Mouse (Mus musculus): Measurements from ENCODE around the gene Zpbp2. TPM values are rescaled to one million over a fixed set of nuclear protein-coding genes. Genes with fewer than 3 reads are reported as not detected.
A peak's percentile ranks its signal among the peaks of the same experiment; 100 is the strongest.

Zpbp2 gene
- 0.20 and 0.47 TPM in 2 replicates for polyA plus RNA-seq (2016; fragmentation: Nextera tagmentation; extraction: Ambion mirVana)

GRCm38 (mm10) chr11:98550975-98551828 is at the start of gene Zpbp2:
Zpbp2 (plus strand) TSS chr11:98551097.
- DNase-seq (ENCODE audit: low spot score) = peak; percentile 95
- peak within 1 kb of the TSS; percentile 73 for H3K4me3 ChIP-seq
- peaks cover 13% of the 10 kb centered on the region; the same call in 1 of the 2 replicates for H3K4me1 ChIP-seq
- 1% methylated on average over 51 of the region's 51 CpGs for WGBS
- peaks cover 45% of the 10 kb centered on the region for H3K27me3 ChIP-seq (replicated peaks; ENCODE audit: low read depth, poor library complexity, severe bottlenecking)
- no peaks in the 10 kb centered on the region for H3K36me3 ChIP-seq (replicated peaks)
- no peaks in the 10 kb centered on the region for H3K9me3 ChIP-seq
- peak within 1 kb of the TSS; percentile 90 for H3K27ac ChIP-seq (replicated peaks)

- Histone ChIP-seq H3K27ac (replicated peaks) (no peak overlapping the region), H3K9me3 (no peaks in the 10 kb centered on the region), H3K4me3 (no peak overlapping the region), H3K27me3 (replicated peaks; ENCODE audit: low read depth, poor library complexity, severe bottlenecking) (peaks cover 7% of the 10 kb centered on the region; the same call in 1 of the 2 replicates), H3K36me3 (replicated peaks) (no peaks in the 10 kb centered on the region), H3K4me1 (0 out of 2 replicates have a peak, but pooled peaks cover 3% of the 10 kb centered on the region)
- WGBS = 62% methylated on average over 3 of the region's 3 CpGs
- no peak for DNase-seq (ENCODE audit: low spot score)
These were observed 46.0 kb upstream of the Zpbp2 start for GRCm38 (mm10) chr11:98504926-98505325.

GRCm38 (mm10) chr11:98509434-98509833 is 41.5 kb upstream of the Zpbp2 start:
- DNase-seq (ENCODE audit: low spot score) = no peak
- Histone ChIP-seq H3K9me3 (no peaks in the 10 kb centered on the region), H3K36me3 (replicated peaks) (no peaks in the 10 kb centered on the region), H3K27me3 (replicated peaks; ENCODE audit: low read depth, poor library complexity, severe bottlenecking) (no peaks in the 10 kb centered on the region), H3K4me3 (no peak overlapping the region), H3K4me1 (0 out of 2 replicates have a peak, but pooled peaks cover 3% of the 10 kb centered on the region), H3K27ac (replicated peaks) (no peak overlapping the region)
- WGBS = 82% methylated on average over 7 of the region's 7 CpGs

- WGBS = 90% methylated on average over 8 of the region's 8 CpGs
These were observed 40.8 kb upstream of the Zpbp2 start for GRCm38 (mm10) chr11:98510125-98510524.

GRCm38 (mm10) chr11:98512881-98513280 is 38.0 kb upstream of the Zpbp2 start:
- Histone ChIP-seq H3K27ac (replicated peaks) (no peak overlapping the region), H3K4me3 (no peak overlapping the region), H3K9me3 (no peaks in the 10 kb centered on the region), H3K4me1 (no peaks in the 10 kb centered on the region), H3K27me3 (replicated peaks; ENCODE audit: low read depth, poor library complexity, severe bottlenecking) (no peaks in the 10 kb centered on the region), H3K36me3 (replicated peaks) (no peaks in the 10 kb centered on the region)
- no peak for DNase-seq (ENCODE audit: low spot score)
- WGBS = 91% methylated on average over 13 of the region's 13 CpGs

More at GRCm38 (mm10) chr11:98510125-98510524, 40.8 kb upstream of the Zpbp2 start:
- H3K27ac ChIP-seq (replicated peaks) = no peak overlapping the region
- H3K9me3 ChIP-seq = no peaks in the 10 kb centered on the region
- DNase-seq (ENCODE audit: low spot score) = no peak
- no peaks in the 10 kb centered on the region for H3K36me3 ChIP-seq (replicated peaks)
- no peaks in the 10 kb centered on the region for H3K27me3 ChIP-seq (replicated peaks; ENCODE audit: low read depth, poor library complexity, severe bottlenecking)
- 0 out of 2 replicates have a peak, but pooled peaks cover under 1% of the 10 kb centered on the region for H3K4me1 ChIP-seq
- no peak overlapping the region for H3K4me3 ChIP-seq

- no peak overlapping the region for H3K4me3 ChIP-seq
- DNase-seq (ENCODE audit: low spot score) = no peak
- H3K4me1 ChIP-seq = no peaks in the 10 kb centered on the region
- no peaks in the 10 kb centered on the region for H3K9me3 ChIP-seq
- H3K36me3 ChIP-seq (replicated peaks) = no peaks in the 10 kb centered on the region
- 78% methylated on average over 6 of the region's 6 CpGs for whole genome bisulfite sequencing
- H3K27ac ChIP-seq (replicated peaks) = no peak overlapping the region
- H3K27me3 ChIP-seq (replicated peaks; ENCODE audit: low read depth, poor library complexity, severe bottlenecking) = no peaks in the 10 kb centered on the region
These were observed 37.5 kb upstream of the Zpbp2 start for GRCm38 (mm10) chr11:98513356-98513936.

GRCm38 (mm10) chr11:98520468-98520867 is 30.4 kb upstream of the Zpbp2 start:
- peak; percentile 17 for DNase-seq (ENCODE audit: low spot score)
- WGBS = 37% methylated on average over 10 of the region's 10 CpGs

GRCm38 (mm10) chr11:98525140-98525539 is 25.8 kb upstream of the Zpbp2 start:
- Histone ChIP-seq H3K4me1 (peaks cover 6% of the 10 kb centered on the region), H3K27ac (replicated peaks) (no peak overlapping the region), H3K36me3 (replicated peaks) (no peaks in the 10 kb centered on the region), H3K27me3 (replicated peaks; ENCODE audit: low read depth, poor library complexity, severe bottlenecking) (no peaks in the 10 kb centered on the region), H3K9me3 (no peaks in the 10 kb centered on the region), H3K4me3 (no peak overlapping the region)
- 61% methylated on average over 4 of the region's 4 CpGs for WGBS
- DNase-seq (ENCODE audit: low spot score) = no peak

More at GRCm38 (mm10) chr11:98520468-98520867, 30.4 kb upstream of the Zpbp2 start:
- H3K4me1 ChIP-seq = peaks cover 10% of the 10 kb centered on the region
- H3K4me3 ChIP-seq = no peak overlapping the region
- no peaks in the 10 kb centered on the region for H3K9me3 ChIP-seq
- H3K36me3 ChIP-seq (replicated peaks) = no peaks in the 10 kb centered on the region
- H3K27ac ChIP-seq (replicated peaks) = no peak overlapping the region
- H3K27me3 ChIP-seq (replicated peaks; ENCODE audit: low read depth, poor library complexity, severe bottlenecking) = no peaks in the 10 kb centered on the region

GRCm38 (mm10) chr11:98526824-98527461 is 24.0 kb upstream of the Zpbp2 start:
- WGBS = 79% methylated on average over 10 of the region's 10 CpGs
- Histone ChIP-seq H3K27me3 (replicated peaks; ENCODE audit: low read depth, poor library complexity, severe bottlenecking) (no peaks in the 10 kb centered on the region), H3K36me3 (replicated peaks) (no peaks in the 10 kb centered on the region), H3K9me3 (no peaks in the 10 kb centered on the region), H3K4me1 (no peaks in the 10 kb centered on the region), H3K4me3 (no peak overlapping the region), H3K27ac (replicated peaks) (no peak overlapping the region)
- no peak for DNase-seq (ENCODE audit: low spot score)

GRCm38 (mm10) chr11:98537480-98538034 is 13.3 kb upstream of the Zpbp2 start:
- Histone ChIP-seq H3K27ac (replicated peaks) (no peak overlapping the region), H3K9me3 (0 out of 2 replicates have a peak, but pooled peaks cover 3% of the 10 kb centered on the region), H3K27me3 (replicated peaks; ENCODE audit: low read depth, poor library complexity, severe bottlenecking) (peaks cover 17% of the 10 kb centered on the region), H3K4me3 (no peak overlapping the region), H3K36me3 (replicated peaks) (no peaks in the 10 kb centered on the region), H3K4me1 (no peaks in the 10 kb centered on the region)
- no peak for DNase-seq (ENCODE audit: low spot score)

- H3K9me3 ChIP-seq = 0 out of 2 replicates have a peak, but pooled peaks cover 3% of the 10 kb centered on the region
- no peak overlapping the region for H3K27ac ChIP-seq (replicated peaks)
- H3K4me3 ChIP-seq = no peak overlapping the region
- H3K27me3 ChIP-seq (replicated peaks; ENCODE audit: low read depth, poor library complexity, severe bottlenecking) = peaks cover 45% of the 10 kb centered on the region
- DNase-seq (ENCODE audit: low spot score) = no peak
- H3K4me1 ChIP-seq = peaks cover 1% of the 10 kb centered on the region
- no peaks in the 10 kb centered on the region for H3K36me3 ChIP-seq (replicated peaks)
- 84% methylated on average over 5 of the region's 5 CpGs for WGBS
These were observed 10.6 kb upstream of the Zpbp2 start for GRCm38 (mm10) chr11:98540319-98540718.

GRCm38 (mm10) chr11:98542553-98542952 is 8.3 kb upstream of the Zpbp2 start:
- peaks cover 67% of the 10 kb centered on the region for H3K27me3 ChIP-seq (replicated peaks; ENCODE audit: low read depth, poor library complexity, severe bottlenecking)
- no peak overlapping the region for H3K4me3 ChIP-seq
- no peaks in the 10 kb centered on the region for H3K36me3 ChIP-seq (replicated peaks)
- 0 out of 2 replicates have a peak, but pooled peaks cover 3% of the 10 kb centered on the region for H3K9me3 ChIP-seq
- 76% methylated on average over 8 of the region's 8 CpGs for WGBS
- peaks cover 8% of the 10 kb centered on the region for H3K4me1 ChIP-seq
- no peak overlapping the region for H3K27ac ChIP-seq (replicated peaks)
- no peak for DNase-seq (ENCODE audit: low spot score)
